Mouse (Mus musculus): ENCODE measurements around the gene Zfp169. TPM values are rescaled to one million over a fixed set of nuclear protein-coding genes. Genes with fewer than 3 reads are reported as not detected.

Zfp169 gene
- polyA plus RNA-seq, 1 experiment from 2014 or later = 5.0 TPM

DNA sequence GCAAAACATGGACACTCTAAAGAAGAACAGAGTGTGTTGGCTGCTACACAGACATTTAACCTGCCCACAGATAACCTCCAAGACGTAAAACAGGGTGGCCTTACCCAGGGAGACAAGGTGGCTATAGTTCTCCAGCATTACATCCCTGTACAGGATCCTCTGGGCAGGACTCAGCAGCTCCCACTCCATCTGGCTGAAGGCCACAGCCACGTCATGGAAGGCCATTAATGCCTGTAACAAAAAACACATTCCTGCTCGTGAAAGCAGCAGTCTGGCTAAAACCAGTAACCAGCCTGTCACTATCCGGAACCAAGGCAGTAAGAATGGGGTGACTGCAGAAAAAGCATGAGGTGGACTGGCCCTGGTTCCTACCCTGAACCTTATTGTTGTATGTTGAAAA, 14.6 kb downstream of the Zfp169 start:
- H3K36me3 ChIP-seq = peaks cover 26% of the 10 kb centered on the region
- no peak overlapping the region for H3K27ac ChIP-seq
- ATAC-seq (ENCODE audit: low FRiP score, low read depth) = no peak
- H3K9me3 ChIP-seq = peaks cover 3% of the 10 kb centered on the region; the same call in 1 of the 2 replicates
- H3K4me3 ChIP-seq = no peak overlapping the region
- no peaks in the 10 kb centered on the region for H3K27me3 ChIP-seq (replicated peaks)
- H3K9ac ChIP-seq = no peak overlapping the region
- WGBS = 72% methylated on average over 4 of the region's 4 CpGs
- H3K4me1 ChIP-seq = peaks cover 6% of the 10 kb centered on the region
- H3K4me2 ChIP-seq (replicated peaks) = no peak overlapping the region

DNA sequence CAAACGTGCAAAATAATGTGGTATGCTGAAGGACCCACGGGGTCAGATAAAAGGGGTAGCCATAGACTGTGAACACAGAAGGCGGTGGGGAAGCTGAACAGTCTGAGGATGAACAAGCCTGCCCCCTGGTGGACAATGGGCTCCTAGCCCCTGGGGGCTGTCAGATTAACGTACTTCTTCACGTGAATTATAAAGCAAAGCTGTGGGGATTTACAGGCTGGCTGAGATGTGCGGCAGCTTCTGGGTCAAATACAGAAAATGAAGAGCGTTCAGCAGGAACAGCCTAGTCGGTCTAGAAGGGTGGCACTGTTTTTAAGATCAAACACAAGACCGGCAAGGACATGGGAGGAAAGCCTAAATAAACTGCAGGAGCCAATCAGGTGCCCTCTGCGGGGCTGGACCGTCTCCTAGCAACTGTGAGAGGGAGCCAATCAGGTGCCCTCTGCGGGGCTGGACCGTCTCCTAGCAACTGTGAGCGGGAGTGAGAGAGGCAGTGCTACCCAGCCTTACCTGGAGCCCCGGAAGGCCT, 15.5 kb downstream of the Zfp169 start:
- Histone ChIP-seq H3K9ac (no peak overlapping the region), H3K4me1 (peaks cover 6% of the 10 kb centered on the region), H3K9me3 (no peaks in the 10 kb centered on the region; the same call in 1 of the 2 replicates), H3K27me3 (replicated peaks) (no peaks in the 10 kb centered on the region), H3K4me3 (peak overlapping the region; percentile 24), H3K4me2 (replicated peaks) (peak overlapping the region; percentile 54), H3K27ac (no peak overlapping the region), H3K36me3 (peaks cover 18% of the 10 kb centered on the region)
- 13% methylated on average over 15 of the region's 15 CpGs for WGBS
- ATAC-seq (ENCODE audit: low FRiP score, low read depth) = peak; percentile 100

DNA sequence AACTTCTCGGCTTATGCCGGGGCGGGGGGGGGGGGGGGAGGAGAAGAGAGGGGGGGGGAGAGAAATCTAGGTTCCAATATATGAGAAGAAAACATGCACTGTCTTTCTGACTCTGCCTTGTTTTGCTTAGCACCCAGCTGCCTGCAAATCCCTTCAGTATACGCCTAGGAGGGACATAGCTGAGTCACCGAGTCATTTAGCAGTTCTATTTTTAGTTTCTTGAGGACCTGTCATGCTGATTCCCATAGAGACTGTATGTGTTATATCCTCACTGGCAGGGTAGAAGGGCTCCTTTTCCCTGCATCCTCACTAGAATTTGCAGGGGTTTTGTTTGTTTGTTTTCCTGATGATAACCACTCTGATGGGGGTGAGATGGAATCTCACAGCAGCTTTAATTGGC, 20.1 kb downstream of the Zfp169 start:
- Histone ChIP-seq H3K27me3 (replicated peaks) (no peaks in the 10 kb centered on the region), H3K36me3 (peaks cover 47% of the 10 kb centered on the region), H3K9me3 (no peaks in the 10 kb centered on the region; the same call in 1 of the 2 replicates), H3K4me2 (replicated peaks) (no peak overlapping the region), H3K27ac (no peak overlapping the region), H3K9ac (no peak overlapping the region), H3K4me1 (peaks cover 5% of the 10 kb centered on the region), H3K4me3 (no peak overlapping the region)
- ATAC-seq (ENCODE audit: low FRiP score, low read depth) = no peak
- 94% methylated on average over 4 of the region's 5 CpGs for WGBS

DNA sequence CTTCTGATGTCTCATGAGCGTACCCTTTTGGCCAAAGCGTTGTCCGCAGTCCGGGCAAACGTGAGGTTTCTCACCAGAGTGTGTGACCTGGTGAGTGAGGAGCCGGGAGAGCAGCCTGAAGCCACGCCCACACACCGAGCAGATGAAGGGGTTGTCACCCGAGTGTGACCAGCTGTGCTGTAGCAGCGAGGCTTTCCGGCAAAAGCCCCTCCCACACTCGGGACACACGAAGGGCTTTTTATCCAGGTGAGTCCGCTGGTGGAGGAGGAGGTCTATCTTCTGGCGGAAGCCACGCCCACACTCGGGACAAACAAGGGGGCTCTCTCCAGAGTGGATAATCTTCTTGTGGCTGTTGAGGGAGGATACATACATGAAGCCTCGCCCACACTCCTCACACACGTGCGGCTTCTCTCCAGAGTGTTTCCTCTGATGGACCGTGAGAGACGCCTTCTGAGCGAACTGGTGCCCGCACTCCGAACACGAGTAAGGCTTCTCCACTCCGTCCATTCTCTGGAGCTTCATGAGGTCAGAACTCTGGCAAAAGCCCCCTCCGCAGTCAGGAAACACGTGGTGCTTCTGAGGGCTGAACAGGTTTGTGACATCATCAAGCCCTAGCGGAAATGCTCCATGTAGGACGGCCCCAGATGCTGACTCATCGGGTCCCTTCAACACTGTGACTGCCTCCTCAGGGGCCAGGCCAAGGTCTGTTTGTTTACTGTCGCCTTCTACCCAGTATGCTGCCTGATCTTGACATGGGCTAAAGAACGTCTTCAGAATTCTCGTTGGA, 22.7 kb downstream of the Zfp169 start:
- no peaks in the 10 kb centered on the region for H3K27me3 ChIP-seq (replicated peaks)
- H3K9me3 ChIP-seq = no peaks in the 10 kb centered on the region; the same call in 1 of the 2 replicates
- H3K4me3 ChIP-seq = no peak overlapping the region
- H3K4me2 ChIP-seq (replicated peaks) = no peak overlapping the region
- H3K4me1 ChIP-seq = no peaks in the 10 kb centered on the region
- ATAC-seq (ENCODE audit: low FRiP score, low read depth) = no peak
- no peak overlapping the region for H3K9ac ChIP-seq
- H3K36me3 ChIP-seq = peaks cover 49% of the 10 kb centered on the region
- WGBS = 91% methylated on average over 35 of the region's 35 CpGs
- H3K27ac ChIP-seq = no peak overlapping the region

DNA sequence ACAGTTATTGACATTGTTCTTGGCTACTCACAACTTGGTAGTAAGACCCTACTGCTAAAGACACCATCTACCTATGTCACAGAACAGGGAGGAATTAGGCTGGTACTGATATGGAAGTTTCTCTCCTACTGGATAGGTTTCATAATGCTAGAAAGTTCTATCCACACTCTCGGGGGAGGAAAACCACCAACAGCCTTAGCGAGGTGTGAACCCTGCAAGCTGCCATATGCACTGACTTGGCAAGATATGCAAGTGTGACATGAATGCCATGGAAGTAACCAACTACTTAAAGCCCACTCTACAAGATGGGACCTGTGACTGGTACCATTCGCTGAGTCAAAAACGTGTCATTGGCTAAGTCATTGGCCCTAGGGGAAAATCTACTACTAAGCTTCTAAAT, 29.6 kb downstream of the Zfp169 start:
- no peak overlapping the region for H3K4me2 ChIP-seq (replicated peaks)
- ATAC-seq (ENCODE audit: low FRiP score, low read depth) = no peak
- H3K9me3 ChIP-seq = no peaks in the 10 kb centered on the region
- no peak overlapping the region for H3K9ac ChIP-seq
- H3K4me3 ChIP-seq = no peak overlapping the region
- WGBS = 91% methylated on average over 4 of the region's 4 CpGs
- H3K27me3 ChIP-seq (replicated peaks) = no peaks in the 10 kb centered on the region
- H3K27ac ChIP-seq = no peak overlapping the region
- H3K4me1 ChIP-seq = no peaks in the 10 kb centered on the region
- H3K36me3 ChIP-seq = peaks cover 13% of the 10 kb centered on the region

DNA sequence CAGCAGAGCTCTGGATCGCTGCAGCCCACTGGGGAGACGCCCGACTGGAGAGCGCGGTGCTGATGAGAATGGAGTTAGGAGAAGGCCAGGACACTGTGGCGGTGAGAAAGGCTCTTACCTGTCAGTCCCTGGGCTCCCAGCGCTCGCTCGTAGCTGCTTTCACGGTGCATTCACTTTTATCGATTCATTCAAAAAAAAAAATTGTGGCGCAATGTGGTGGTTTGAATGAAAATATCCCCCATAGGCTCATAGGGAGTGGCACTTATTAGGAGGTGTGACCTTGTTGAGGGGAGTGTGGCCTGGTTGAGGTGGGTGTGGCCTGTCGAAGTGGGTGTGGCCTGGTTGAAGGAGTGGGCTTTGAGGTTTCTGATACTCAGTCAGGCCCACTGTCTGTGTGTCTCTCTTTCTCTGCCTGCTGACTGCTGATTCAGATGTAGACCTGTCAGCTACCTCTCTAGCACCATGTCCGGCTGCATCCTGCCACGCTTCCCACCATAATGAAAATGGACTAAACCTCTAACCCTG, 44.5 kb downstream of the Zfp169 start:
- Histone ChIP-seq H3K9me3 (no peaks in the 10 kb centered on the region), H3K9ac (no peak overlapping the region), H3K27me3 (replicated peaks) (no peaks in the 10 kb centered on the region), H3K27ac (no peak overlapping the region), H3K4me3 (no peak overlapping the region), H3K36me3 (no peaks in the 10 kb centered on the region), H3K4me1 (peaks cover 8% of the 10 kb centered on the region; the same call in 1 of the 2 replicates), H3K4me2 (replicated peaks) (no peak overlapping the region)
- ATAC-seq (ENCODE audit: low FRiP score, low read depth) = no peak
- WGBS = 71% methylated on average over 15 of the region's 15 CpGs

DNA sequence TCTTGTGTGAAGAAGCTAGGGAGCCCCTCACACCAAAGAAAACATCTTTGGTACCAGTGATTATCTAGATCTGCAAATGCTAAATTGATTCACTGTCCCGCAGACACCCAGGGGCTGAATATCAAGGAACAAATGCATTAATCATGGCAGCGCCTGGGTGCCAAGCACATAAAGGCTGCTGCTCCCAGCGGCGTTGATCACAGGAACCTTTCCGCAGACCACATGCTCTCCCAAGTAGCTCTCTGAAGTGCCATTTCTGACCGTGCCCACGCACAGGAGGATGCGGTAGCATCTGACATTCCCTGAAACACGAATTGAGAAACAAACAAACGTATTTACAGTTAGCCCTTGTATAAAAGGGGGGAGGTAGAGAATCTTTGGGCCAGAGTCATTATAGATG, 47.1 kb downstream of the Zfp169 start:
- Histone ChIP-seq H3K27ac (peak overlapping the region; percentile 29; the same call in 1 of the 2 replicates), H3K4me2 (replicated peaks) (no peak overlapping the region), H3K4me3 (no peak overlapping the region), H3K9ac (no peak overlapping the region), H3K4me1 (peaks cover 8% of the 10 kb centered on the region; the same call in 1 of the 2 replicates), H3K36me3 (no peaks in the 10 kb centered on the region), H3K9me3 (no peaks in the 10 kb centered on the region), H3K27me3 (replicated peaks) (no peaks in the 10 kb centered on the region)
- 43% methylated on average over 10 of the region's 10 CpGs for WGBS
- no peak for ATAC-seq (ENCODE audit: low FRiP score, low read depth)

DNA sequence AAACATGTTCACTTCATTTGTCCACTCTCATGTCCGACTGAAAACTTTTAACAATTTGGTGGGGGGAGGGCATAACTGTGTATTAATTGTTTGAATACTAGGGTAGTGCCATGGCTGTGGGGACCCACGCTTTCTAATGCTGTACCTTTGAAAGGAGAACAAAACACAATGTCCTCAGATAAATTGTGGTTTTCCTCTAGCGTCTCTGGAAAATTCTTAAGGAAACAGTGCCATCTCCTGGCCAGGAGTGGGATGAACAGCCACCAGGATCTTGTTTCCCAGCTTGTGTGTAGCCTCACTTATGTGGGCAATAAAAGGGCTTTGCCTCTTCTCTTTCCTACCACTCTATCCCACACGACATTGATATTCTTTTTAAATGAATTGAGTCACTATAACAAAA, 49.1 kb downstream of the Zfp169 start:
- no peak overlapping the region for H3K4me3 ChIP-seq
- 13% methylated on average over 4 of the region's 4 CpGs for WGBS
- no peak overlapping the region for H3K4me2 ChIP-seq (replicated peaks)
- H3K9me3 ChIP-seq = no peaks in the 10 kb centered on the region
- peaks cover 8% of the 10 kb centered on the region; the same call in 1 of the 2 replicates for H3K4me1 ChIP-seq
- H3K9ac ChIP-seq = no peak overlapping the region
- H3K27me3 ChIP-seq (replicated peaks) = no peaks in the 10 kb centered on the region
- H3K27ac ChIP-seq = no peak overlapping the region
- no peaks in the 10 kb centered on the region for H3K36me3 ChIP-seq
- ATAC-seq (ENCODE audit: low FRiP score, low read depth) = peak; percentile 56; the same call in 1 of the 2 replicates

DNA sequence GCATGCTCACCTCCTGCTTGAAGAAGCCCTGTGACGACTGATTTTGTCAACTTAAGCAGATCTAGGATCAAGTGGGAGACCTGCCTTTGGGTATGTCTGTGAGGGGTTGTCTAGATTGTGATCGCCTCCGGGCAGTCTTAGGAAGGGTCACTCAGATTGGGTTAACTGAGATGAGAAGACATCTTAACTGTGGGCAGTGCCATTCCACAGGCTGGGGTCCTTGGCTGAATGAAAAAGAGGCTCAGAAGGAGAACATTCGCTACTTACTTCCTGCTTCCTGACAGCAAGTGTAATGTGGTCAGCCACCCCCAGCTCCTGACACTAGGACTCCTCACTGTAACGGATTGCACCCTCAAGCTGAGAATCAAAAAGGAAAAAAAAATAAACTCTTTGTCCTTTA, 54.0 kb downstream of the Zfp169 start:
- Histone ChIP-seq H3K4me2 (replicated peaks) (no peak overlapping the region), H3K9me3 (no peaks in the 10 kb centered on the region), H3K36me3 (no peaks in the 10 kb centered on the region), H3K9ac (no peak overlapping the region), H3K27me3 (replicated peaks) (no peaks in the 10 kb centered on the region), H3K4me3 (no peak overlapping the region), H3K27ac (no peak overlapping the region), H3K4me1 (no peaks in the 10 kb centered on the region; the same call in 1 of the 2 replicates)
- ATAC-seq (ENCODE audit: low FRiP score, low read depth) = no peak
- WGBS = 89% methylated on average over 5 of the region's 5 CpGs

DNA sequence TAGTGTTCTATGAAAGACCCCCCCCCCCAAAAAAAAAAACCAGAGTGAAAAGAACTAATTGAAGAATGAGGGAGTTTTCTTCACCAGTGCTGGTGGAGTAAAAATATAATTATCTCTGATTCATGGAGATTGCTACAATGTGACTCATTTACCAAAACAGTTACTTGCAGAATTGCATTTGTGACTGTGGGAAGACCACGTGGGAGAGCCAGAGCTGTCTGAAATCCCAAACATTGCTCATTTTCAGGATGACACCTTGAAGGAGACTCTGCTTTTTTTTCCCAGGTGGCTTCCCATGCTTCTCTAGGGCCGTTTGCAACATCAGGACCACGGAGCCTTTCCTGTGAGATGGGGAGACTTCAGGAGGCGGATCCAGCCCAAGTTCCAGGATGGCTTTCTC, 65.1 kb downstream of the Zfp169 start:
- no peak overlapping the region for H3K4me2 ChIP-seq (replicated peaks)
- no peaks in the 10 kb centered on the region for H3K9me3 ChIP-seq
- H3K9ac ChIP-seq = no peak overlapping the region
- no peak overlapping the region for H3K27ac ChIP-seq
- no peak for ATAC-seq (ENCODE audit: low FRiP score, low read depth)
- no peaks in the 10 kb centered on the region for H3K27me3 ChIP-seq (replicated peaks)
- 48% methylated on average over 4 of the region's 4 CpGs for WGBS
- no peaks in the 10 kb centered on the region for H3K4me1 ChIP-seq
- no peak overlapping the region for H3K4me3 ChIP-seq
- no peaks in the 10 kb centered on the region for H3K36me3 ChIP-seq

DNA sequence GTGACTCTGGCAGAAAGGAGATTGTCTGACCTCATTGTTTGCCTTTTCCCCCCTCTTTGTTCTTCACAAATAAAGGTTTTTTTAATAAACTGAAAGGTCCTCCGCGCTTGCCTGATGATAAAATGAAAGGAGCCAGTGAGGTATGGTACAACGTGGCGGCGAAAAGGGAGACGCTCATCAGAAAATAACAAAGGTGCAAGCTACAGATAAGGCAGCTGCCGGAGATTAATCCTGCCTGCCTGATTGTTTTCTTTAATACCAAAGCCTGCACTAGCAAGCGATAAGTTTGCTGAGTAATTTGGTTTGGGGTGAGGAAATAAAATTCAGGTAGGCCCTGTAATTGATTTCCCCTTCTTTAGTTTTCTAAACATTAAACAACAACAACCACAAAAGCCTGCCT, 69.3 kb downstream of the Zfp169 start:
- no peak overlapping the region for H3K4me2 ChIP-seq (replicated peaks)
- H3K9me3 ChIP-seq = no peaks in the 10 kb centered on the region
- no peaks in the 10 kb centered on the region for H3K27me3 ChIP-seq (replicated peaks)
- no peak overlapping the region for H3K27ac ChIP-seq
- H3K9ac ChIP-seq = no peak overlapping the region
- H3K4me1 ChIP-seq = no peaks in the 10 kb centered on the region
- WGBS = 63% methylated on average over 8 of the region's 8 CpGs
- ATAC-seq (ENCODE audit: low FRiP score, low read depth) = no peak
- H3K4me3 ChIP-seq = no peak overlapping the region
- no peaks in the 10 kb centered on the region for H3K36me3 ChIP-seq

DNA sequence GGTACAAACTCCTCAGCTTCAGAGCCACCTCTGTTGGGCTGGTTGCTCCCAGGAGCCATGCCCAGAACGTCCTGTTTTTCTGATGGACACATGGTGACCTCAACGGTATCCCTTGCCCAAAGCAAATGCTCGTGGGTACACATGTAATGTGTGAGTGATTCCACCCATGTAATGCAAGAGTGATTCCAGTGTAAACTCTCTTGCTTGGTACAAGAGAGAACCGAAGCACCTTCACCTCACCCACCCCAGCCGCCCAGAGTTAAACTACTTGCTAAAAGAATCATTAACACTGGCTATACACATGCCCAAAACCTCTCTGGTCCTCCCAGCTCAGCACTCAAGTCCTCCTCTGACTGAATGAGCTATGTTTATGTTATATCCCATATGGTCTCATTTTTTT, 74.9 kb downstream of the Zfp169 start:
- no peak for ATAC-seq (ENCODE audit: low FRiP score, low read depth)
- WGBS = 82% methylated on average over 5 of the region's 5 CpGs
- Histone ChIP-seq H3K27ac (no peak overlapping the region), H3K27me3 (replicated peaks) (no peaks in the 10 kb centered on the region), H3K4me2 (replicated peaks) (no peak overlapping the region), H3K36me3 (no peaks in the 10 kb centered on the region), H3K4me1 (peaks cover 3% of the 10 kb centered on the region; the same call in 1 of the 2 replicates), H3K4me3 (no peak overlapping the region), H3K9ac (no peak overlapping the region), H3K9me3 (no peaks in the 10 kb centered on the region)
